Mouse (Mus musculus) ES-Bruce4 (cell line): ENCODE data around the gene Faah. TPM values are rescaled to one million over a fixed set of nuclear protein-coding genes. Genes with fewer than 3 reads are reported as not detected.

ENCODE experiments used
- H3K27ac ChIP-seq: 2 replicates; pipeline ENCODE4 v1.5.1; 2012; ENCODE audit warnings: low read length, inconsistent platforms; ENCODE audit not compliant: insufficient read depth
- H3K27me3 ChIP-seq: 2 replicates; pipeline ENCODE4 v1.6.1; 2012; ENCODE audit warnings: mild to moderate bottlenecking, low read length, inconsistent platforms; ENCODE audit not compliant: control insufficient read depth, poor library complexity, insufficient read depth, severe bottlenecking
- H3K36me3 ChIP-seq: 2 replicates; pipeline ENCODE4 v1.6.1; 2012; ENCODE audit warnings: inconsistent platforms, mild to moderate bottlenecking, low read length, moderate library complexity; ENCODE audit not compliant: control insufficient read depth, poor library complexity, insufficient read depth, severe bottlenecking
- H3K4me1 ChIP-seq: one replicate; pipeline ENCODE4 v1.8.1; 2011; ENCODE audit warnings: low read length; ENCODE audit not compliant: control insufficient read depth, insufficient read depth
- H3K4me3 ChIP-seq: 2 replicates; pipeline ENCODE4 v1.5.1; 2011; ENCODE audit warnings: low read depth, mild to moderate bottlenecking, low read length
- H3K9ac ChIP-seq: 2 replicates; pipeline ENCODE4 v1.6.1; 2012; ENCODE audit warnings: low read depth, mild to moderate bottlenecking, inconsistent platforms; ENCODE audit not compliant: poor library complexity, severe bottlenecking
- H3K9me3 ChIP-seq: replicated peaks from 2 replicates; pipeline ENCODE4 v1.6.1; 2012; ENCODE audit warnings: mild to moderate bottlenecking, low read length, inconsistent platforms; ENCODE audit not compliant: control insufficient read depth, poor library complexity, insufficient read depth, severe bottlenecking
- CTCF ChIP-seq: IDR thresholded peaks from one replicate; pipeline ENCODE4 v1.8.1; 2011; ENCODE audit warnings: low read depth, low read length
- EP300 ChIP-seq: IDR thresholded peaks from 2 replicates; pipeline ENCODE4 v1.6.1; 2011; ENCODE audit warnings: low read depth, low read length; ENCODE audit not compliant: insufficient read depth
- POLR2A ChIP-seq: IDR thresholded peaks from one replicate; pipeline ENCODE4 v1.8.1; 2011; ENCODE audit warnings: low read length; ENCODE audit not compliant: insufficient read depth
- polyA plus RNA-seq: library from polyadenylated mRNA; stranded (reverse); fragments of >200 nt; gene quantifications from 2 replicates; pipeline ENCODE4 v1.2.4, GENCODE M21; 2011; ENCODE audit warnings: low read depth; ENCODE audit not compliant: missing spikeins, insufficient read depth, insufficient read length

The Faah gene
- polyA plus RNA-seq, 1 experiment, result 2.7 TPM

- Histone ChIP-seq H3K27me3 (peaks cover 6% of the 10 kb centered on the region; the same call in 1 of the 2 replicates), H3K4me3 (no peak overlapping the region), H3K9me3 (no peaks in the 10 kb centered on the region), H3K9ac (no peak overlapping the region), H3K27ac (no peak overlapping the region), H3K4me1 (no peaks in the 10 kb centered on the region), H3K36me3 (no peaks in the 10 kb centered on the region)
- TF ChIP-seq POLR2A (no peak), CTCF (no peak)
Measured at GRCm38 (mm10) chr4:115963751-115964150, 54.0 kb downstream of the Faah start.

- H3K27ac ChIP-seq, result no peak overlapping the region
- no peaks in the 10 kb centered on the region for H3K36me3 ChIP-seq
- peaks cover 5% of the 10 kb centered on the region; the same call in 1 of the 2 replicates for H3K27me3 ChIP-seq
- peak overlapping the region; percentile 47 for H3K4me3 ChIP-seq
- no peaks in the 10 kb centered on the region for H3K9me3 ChIP-seq
- TF ChIP-seq POLR2A (no peak), CTCF (no peak), EP300 (no peak)
- peak overlapping the region; percentile 60 for H3K9ac ChIP-seq
- H3K4me1 ChIP-seq, result no peaks in the 10 kb centered on the region
Measured at GRCm38 (mm10) chr4:115962671-115963412, 54.9 kb downstream of the Faah start.

GRCm38 (mm10) chr4:115961991-115962390, 55.7 kb downstream of the Faah start:
- Histone ChIP-seq H3K27me3 (peaks cover 4% of the 10 kb centered on the region; the same call in 1 of the 2 replicates), H3K27ac (no peak overlapping the region), H3K9ac (no peak overlapping the region), H3K4me1 (no peaks in the 10 kb centered on the region), H3K4me3 (no peak overlapping the region), H3K36me3 (no peaks in the 10 kb centered on the region), H3K9me3 (no peaks in the 10 kb centered on the region)
- TF ChIP-seq EP300, result no peak
- no peak for TF ChIP-seq CTCF
- TF ChIP-seq POLR2A, result no peak

- H3K27me3 ChIP-seq, result peaks cover 4% of the 10 kb centered on the region; the same call in 1 of the 2 replicates
- no peaks in the 10 kb centered on the region for H3K9me3 ChIP-seq
- H3K36me3 ChIP-seq, result no peaks in the 10 kb centered on the region
- no peak overlapping the region for H3K9ac ChIP-seq
- no peak overlapping the region for H3K27ac ChIP-seq
- TF ChIP-seq POLR2A (no peak), CTCF (no peak), EP300 (no peak)
- H3K4me1 ChIP-seq, result no peaks in the 10 kb centered on the region
- H3K4me3 ChIP-seq, result no peak overlapping the region
Measured at GRCm38 (mm10) chr4:115959546-115959945, 58.2 kb downstream of the Faah start.

- H3K27me3 ChIP-seq, result no peaks in the 10 kb centered on the region
- no peak for TF ChIP-seq EP300
- no peak for TF ChIP-seq CTCF
- no peak for TF ChIP-seq POLR2A
- 0 out of 2 replicates have a peak overlapping the region, but pooled peaks have one; percentile 65 for H3K27ac ChIP-seq
- peaks cover 2% of the 10 kb centered on the region for H3K4me1 ChIP-seq
- H3K4me3 ChIP-seq, result peak overlapping the region; percentile 59
- H3K9me3 ChIP-seq, result no peaks in the 10 kb centered on the region
- peak overlapping the region; percentile 56 for H3K9ac ChIP-seq
- H3K36me3 ChIP-seq, result no peaks in the 10 kb centered on the region
Measured at GRCm38 (mm10) chr4:115955494-115955775, 62.3 kb downstream of the Faah start.

- peak overlapping the region; percentile 59 for H3K4me3 ChIP-seq
- peak overlapping the region; percentile 65 for H3K27ac ChIP-seq
Measured at GRCm38 (mm10) chr4:115954656-115955493, 62.9 kb downstream of the Faah start.

More at GRCm38 (mm10) chr4:115954656-115955493, 62.9 kb downstream of the Faah start:
- TF ChIP-seq POLR2A, result no peak
- 0 out of 2 replicates have a peak, but pooled peaks have one; percentile 26 for TF ChIP-seq EP300
- peaks cover 2% of the 10 kb centered on the region for H3K4me1 ChIP-seq
- H3K27me3 ChIP-seq, result no peaks in the 10 kb centered on the region
- no peaks in the 10 kb centered on the region for H3K9me3 ChIP-seq
- peak overlapping the region; percentile 56 for H3K9ac ChIP-seq
- no peaks in the 10 kb centered on the region for H3K36me3 ChIP-seq
